Mouse (Mus musculus) midbrain, embryonic 13.5 days (tissue): ENCODE measurements around the gene Kcnj6. TPM values are rescaled to one million over a fixed set of nuclear protein-coding genes. Genes with fewer than 3 reads are reported as not detected.
"Not testable (repeated sequence)": the region's sequence is repeated elsewhere in the genome, so short reads cannot be mapped to it uniquely, and the experiment has no call there.

Source experiments
- ATAC-seq: fragments of 200-750 bp; cut with Nextera tagmentation; 2 replicates; pipeline ENCODE4 v1.8.0; 2017; ENCODE audit warnings: mild to moderate bottlenecking, moderate TSS enrichment, moderate library complexity
- H3K27ac ChIP-seq: fragments of 300-500 bp; sonication (generic); 2 replicates; pipeline ENCODE4 v1.5.1; 2015; ENCODE audit warnings: inconsistent platforms, mild to moderate bottlenecking, moderate library complexity
- H3K27me3 ChIP-seq: fragments of 300-500 bp; sonication (generic); 2 replicates; pipeline ENCODE4 v1.6.1; 2015; ENCODE audit warnings: mild to moderate bottlenecking, inconsistent platforms
- H3K36me3 ChIP-seq: fragments of 300-500 bp; sonication (generic); 2 replicates; pipeline ENCODE4 v1.6.1; 2015; ENCODE audit warnings: mild to moderate bottlenecking, inconsistent platforms
- H3K4me1 ChIP-seq: fragments of 300-500 bp; sonication (generic); replicated peaks from 2 replicates; pipeline ENCODE4 v1.6.1; 2015; ENCODE audit warnings: inconsistent platforms
- H3K4me2 ChIP-seq: fragments of 300-500 bp; sonication (generic); replicated peaks from 2 replicates; pipeline ENCODE4 v1.6.1; 2015; ENCODE audit warnings: moderate library complexity, mild to moderate bottlenecking, inconsistent platforms
- H3K4me3 ChIP-seq: fragments of 300-500 bp; sonication (generic); replicated peaks from 2 replicates; pipeline ENCODE4 v1.5.1; 2015; ENCODE audit warnings: mild to moderate bottlenecking, inconsistent platforms
- H3K9ac ChIP-seq: fragments of 300-500 bp; sonication (generic); replicated peaks from 2 replicates; pipeline ENCODE4 v1.6.1; 2015; ENCODE audit warnings: mild to moderate bottlenecking, inconsistent platforms
- H3K9me3 ChIP-seq: fragments of 300-500 bp; sonication (generic); 2 replicates; pipeline ENCODE4 v1.6.1; 2016; ENCODE audit warnings: mild to moderate bottlenecking, inconsistent platforms
- WGBS: fragments of 180-500 bp; shearing (Covaris S2); methylation state at CpG from one replicate; pipeline ENCODE4 v1.1.7; 2015; 5-methylcytosine and 5-hydroxymethylcytosine counted together
- polyA plus RNA-seq: library from polyadenylated mRNA; unstranded; fragments of >200 nt; fragmentation: Nextera tagmentation; extraction: Ambion mirVana; gene quantifications from 2 replicates; pipeline ENCODE4 v1.2.1, GENCODE M21; 2015

The Kcnj6 gene
- polyA plus RNA-seq, 1 experiment from 2014 or later: 2.8 TPM

- Histone ChIP-seq H3K9me3 (no peaks in the 10 kb centered on the region), H3K36me3 (no peaks in the 10 kb centered on the region), H3K27ac (no peak overlapping the region), H3K4me1 (no peaks in the 10 kb centered on the region), H3K4me3 (no peak overlapping the region), H3K27me3 (no peaks in the 10 kb centered on the region), H3K4me2 (no peak overlapping the region), H3K9ac (no peak overlapping the region)
- ATAC-seq: no peak
- WGBS: 63% methylated on average over 4 of the region's 4 CpGs
Observed at GRCm38 (mm10) chr16:94844769-94845168, 152.7 kb downstream of the Kcnj6 start.

GRCm38 (mm10) chr16:94839398-94839797, 158.1 kb downstream of the Kcnj6 start:
- no peak overlapping the region for H3K4me3 ChIP-seq
- no peak overlapping the region for H3K9ac ChIP-seq
- no peaks in the 10 kb centered on the region for H3K4me1 ChIP-seq
- no peaks in the 10 kb centered on the region for H3K9me3 ChIP-seq
- H3K27ac ChIP-seq: no peak overlapping the region
- H3K27me3 ChIP-seq: no peaks in the 10 kb centered on the region
- no peaks in the 10 kb centered on the region for H3K36me3 ChIP-seq
- WGBS: 61% methylated on average over 6 of the region's 6 CpGs
- H3K4me2 ChIP-seq: no peak overlapping the region
- ATAC-seq: no peak

DNA sequence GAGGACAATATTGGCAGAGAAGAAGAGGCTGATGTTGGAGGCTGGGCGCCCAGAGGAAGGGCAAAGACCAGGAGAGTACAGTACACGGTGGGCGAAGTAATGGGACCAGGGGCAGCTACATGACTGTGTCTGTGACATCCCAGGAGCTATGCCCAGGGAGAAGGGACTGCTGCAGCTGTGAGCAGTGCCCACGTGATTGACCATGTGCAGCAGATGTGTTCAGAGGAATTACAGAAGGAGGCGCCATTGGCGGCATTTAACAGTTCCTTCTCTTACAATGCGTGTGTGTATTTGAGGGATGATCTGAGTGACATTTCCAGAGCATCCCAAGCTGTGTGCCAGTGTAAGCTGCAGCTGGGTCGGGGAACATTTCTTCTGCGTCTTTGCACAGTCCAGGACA, 159.6 kb downstream of the Kcnj6 start:
- 83% methylated on average over 9 of the region's 9 CpGs for WGBS
- no peaks in the 10 kb centered on the region for H3K27me3 ChIP-seq
- H3K4me3 ChIP-seq: no peak overlapping the region
- ATAC-seq: no peak
- no peaks in the 10 kb centered on the region for H3K4me1 ChIP-seq
- no peaks in the 10 kb centered on the region for H3K36me3 ChIP-seq
- no peak overlapping the region for H3K9ac ChIP-seq
- H3K27ac ChIP-seq: no peak overlapping the region
- H3K4me2 ChIP-seq: no peak overlapping the region
- no peaks in the 10 kb centered on the region for H3K9me3 ChIP-seq

GRCm38 (mm10) chr16:94834502-94834901, 163.0 kb downstream of the Kcnj6 start:
- Histone ChIP-seq H3K27ac (no peak overlapping the region), H3K36me3 (no peaks in the 10 kb centered on the region), H3K9ac (no peak overlapping the region), H3K4me1 (no peaks in the 10 kb centered on the region), H3K4me3 (no peak overlapping the region), H3K9me3 (no peaks in the 10 kb centered on the region), H3K4me2 (no peak overlapping the region), H3K27me3 (no peaks in the 10 kb centered on the region)
- ATAC-seq: no peak
- WGBS: 90% methylated on average over 9 of the region's 9 CpGs

- Histone ChIP-seq H3K9me3 (no peaks in the 10 kb centered on the region), H3K4me3 (no peak overlapping the region), H3K27ac (no peak overlapping the region), H3K4me2 (no peak overlapping the region), H3K27me3 (no peaks in the 10 kb centered on the region), H3K4me1 (peaks cover 6% of the 10 kb centered on the region; the same call in 1 of the 2 replicates), H3K36me3 (no peaks in the 10 kb centered on the region), H3K9ac (no peak overlapping the region)
- no peak for ATAC-seq
- 92% methylated on average over 18 of the region's 18 CpGs for WGBS
Observed at GRCm38 (mm10) chr16:94828166-94828565, 169.3 kb downstream of the Kcnj6 start.

- H3K9ac ChIP-seq: no peak overlapping the region
- H3K4me3 ChIP-seq: no peak overlapping the region
- no peaks in the 10 kb centered on the region for H3K36me3 ChIP-seq
- H3K27me3 ChIP-seq: no peaks in the 10 kb centered on the region
- H3K9me3 ChIP-seq: no peaks in the 10 kb centered on the region
- no peak overlapping the region for H3K27ac ChIP-seq
- no peak overlapping the region for H3K4me2 ChIP-seq
- peak; percentile 72 for ATAC-seq
- H3K4me1 ChIP-seq: peaks cover 6% of the 10 kb centered on the region; the same call in 1 of the 2 replicates
- WGBS: 84% methylated on average over 8 of the region's 8 CpGs
Observed at GRCm38 (mm10) chr16:94827092-94827585, 170.4 kb downstream of the Kcnj6 start.

DNA sequence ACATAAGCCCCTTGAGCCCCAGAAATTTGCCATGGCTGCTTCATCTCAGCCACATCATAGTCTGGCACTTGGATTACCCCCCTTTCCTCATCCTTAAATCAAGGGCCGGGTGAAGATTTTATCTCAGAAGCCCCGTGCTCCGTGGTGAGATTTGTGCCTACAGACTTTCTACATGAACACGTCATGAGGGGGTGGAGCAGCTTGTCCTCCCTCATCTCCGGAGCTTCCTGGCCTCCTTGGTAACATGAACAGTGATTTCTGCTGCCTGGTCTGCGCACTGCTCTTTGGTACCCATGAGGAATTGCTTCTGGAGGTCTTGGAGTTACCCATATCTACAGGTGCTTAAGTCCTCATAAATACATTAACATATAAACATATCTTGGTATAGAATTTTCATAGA, 172.2 kb downstream of the Kcnj6 start:
- WGBS: 86% methylated on average over 6 of the region's 6 CpGs
- Histone ChIP-seq H3K27me3 (no peaks in the 10 kb centered on the region), H3K9me3 (no peaks in the 10 kb centered on the region), H3K4me1 (peaks cover 6% of the 10 kb centered on the region; the same call in 1 of the 2 replicates), H3K36me3 (no peaks in the 10 kb centered on the region), H3K27ac (no peak overlapping the region), H3K4me2 (no peak overlapping the region), H3K4me3 (no peak overlapping the region), H3K9ac (no peak overlapping the region)
- ATAC-seq: no peak

- ATAC-seq: no peak
- no peaks in the 10 kb centered on the region for H3K27me3 ChIP-seq
- no peak overlapping the region for H3K27ac ChIP-seq
- H3K4me3 ChIP-seq: no peak overlapping the region
- H3K4me2 ChIP-seq: no peak overlapping the region
- no peaks in the 10 kb centered on the region for H3K9me3 ChIP-seq
- 77% methylated on average over 5 of the region's 5 CpGs for WGBS
- H3K9ac ChIP-seq: no peak overlapping the region
- no peaks in the 10 kb centered on the region for H3K36me3 ChIP-seq
- peaks cover 6% of the 10 kb centered on the region; the same call in 1 of the 2 replicates for H3K4me1 ChIP-seq
Observed at GRCm38 (mm10) chr16:94822611-94823010, 174.9 kb downstream of the Kcnj6 start.

DNA sequence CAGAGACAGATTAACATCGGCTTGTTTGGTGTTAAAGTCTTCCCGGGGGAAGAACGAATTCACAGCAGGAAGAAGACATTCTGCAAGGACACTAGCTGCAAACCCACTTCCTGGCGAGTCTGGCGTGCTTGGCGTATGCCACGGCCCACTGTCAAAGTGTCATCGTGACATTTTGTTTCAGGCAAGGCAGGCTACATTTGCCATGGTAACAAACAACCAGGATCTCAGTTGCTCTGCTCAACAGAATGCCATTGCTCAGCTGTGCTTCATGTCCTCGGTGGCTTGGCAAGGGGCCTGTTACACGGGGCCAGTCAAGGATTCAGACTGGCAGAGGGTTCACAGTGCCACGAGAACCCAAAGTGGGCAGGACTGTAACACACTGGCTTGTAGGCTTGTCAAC, 175.9 kb downstream of the Kcnj6 start:
- H3K9me3 ChIP-seq: no peaks in the 10 kb centered on the region
- H3K27ac ChIP-seq: no peak overlapping the region
- no peaks in the 10 kb centered on the region for H3K27me3 ChIP-seq
- H3K4me3 ChIP-seq: no peak overlapping the region
- no peaks in the 10 kb centered on the region for H3K4me1 ChIP-seq
- H3K36me3 ChIP-seq: no peaks in the 10 kb centered on the region
- no peak overlapping the region for H3K4me2 ChIP-seq
- ATAC-seq: no peak
- WGBS: 92% methylated on average over 11 of the region's 11 CpGs
- H3K9ac ChIP-seq: no peak overlapping the region

- no peaks in the 10 kb centered on the region for H3K27me3 ChIP-seq
- no peak overlapping the region for H3K27ac ChIP-seq
- H3K4me2 ChIP-seq: no peak overlapping the region
- H3K9me3 ChIP-seq: peaks cover 19% of the 10 kb centered on the region
- no peak; the same call in 1 of the 2 replicates for ATAC-seq
- H3K4me3 ChIP-seq: no peak overlapping the region
- no peaks in the 10 kb centered on the region for H3K36me3 ChIP-seq
- no peak overlapping the region for H3K9ac ChIP-seq
- 37% methylated on average over 6 of the region's 6 CpGs for WGBS
- no peaks in the 10 kb centered on the region for H3K4me1 ChIP-seq
Observed at GRCm38 (mm10) chr16:94816391-94816790, 181.1 kb downstream of the Kcnj6 start.

DNA sequence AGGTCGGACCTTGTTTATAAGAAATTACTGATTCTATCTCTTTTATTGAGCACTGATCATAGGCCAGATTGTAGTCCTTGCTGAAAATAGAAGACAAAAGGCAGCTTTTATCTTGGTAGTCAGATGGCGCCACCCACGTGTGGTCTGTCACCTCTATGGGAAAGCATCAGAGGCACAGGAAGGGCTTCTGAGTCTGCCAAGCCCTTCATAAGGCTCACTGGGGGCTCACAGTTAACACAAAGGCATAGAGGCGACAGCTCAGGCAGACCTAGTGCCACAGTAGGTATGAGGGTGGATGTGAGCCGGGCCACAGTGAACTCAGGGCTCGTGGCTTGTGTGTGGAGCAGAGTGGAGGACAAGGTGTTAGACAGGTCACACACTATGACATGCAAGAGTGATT, 181.6 kb downstream of the Kcnj6 start:
- no peak overlapping the region for H3K9ac ChIP-seq
- no peaks in the 10 kb centered on the region for H3K36me3 ChIP-seq
- H3K27ac ChIP-seq: no peak overlapping the region
- H3K4me3 ChIP-seq: no peak overlapping the region
- 85% methylated on average over 6 of the region's 6 CpGs for WGBS
- H3K4me1 ChIP-seq: no peaks in the 10 kb centered on the region
- peaks cover 19% of the 10 kb centered on the region for H3K9me3 ChIP-seq
- no peaks in the 10 kb centered on the region for H3K27me3 ChIP-seq
- no peak overlapping the region for H3K4me2 ChIP-seq
- ATAC-seq: no peak

DNA sequence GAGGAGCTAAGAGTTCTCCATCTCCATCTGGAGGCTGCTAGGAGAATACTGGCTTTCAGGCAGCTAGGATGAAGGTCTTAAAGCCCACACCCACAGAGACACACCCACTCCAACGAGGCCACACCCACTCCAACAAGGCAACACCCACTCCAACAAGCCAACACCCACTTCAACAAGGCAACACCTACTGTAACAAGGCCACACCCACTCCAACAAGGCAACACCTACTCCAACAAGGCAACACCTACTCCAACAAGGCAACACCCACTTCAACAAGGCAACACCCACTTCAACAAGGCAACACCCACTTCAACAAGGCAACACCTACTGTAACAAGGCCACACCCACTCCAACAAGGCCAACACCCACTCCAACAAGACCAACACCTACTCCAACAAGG, 188.2 kb downstream of the Kcnj6 start:
- 12% methylated on average over 1 of the region's 1 CpGs for WGBS
- not testable (repeated sequence) for H3K4me2 ChIP-seq, H3K9ac ChIP-seq, H3K4me1 ChIP-seq, H3K27me3 ChIP-seq, H3K27ac ChIP-seq, ATAC-seq, H3K4me3 ChIP-seq, H3K36me3 ChIP-seq
- peaks cover 18% of the 10 kb centered on the region for H3K9me3 ChIP-seq

GRCm38 (mm10) chr16:94798241-94798640, 199.3 kb downstream of the Kcnj6 start:
- ATAC-seq: no peak
- Histone ChIP-seq H3K4me3 (no peak overlapping the region), H3K9ac (no peak overlapping the region), H3K4me2 (no peak overlapping the region), H3K27me3 (no peaks in the 10 kb centered on the region), H3K9me3 (0 out of 2 replicates have a peak, but pooled peaks cover 2% of the 10 kb centered on the region), H3K36me3 (no peaks in the 10 kb centered on the region), H3K4me1 (no peaks in the 10 kb centered on the region), H3K27ac (no peak overlapping the region)
- 86% methylated on average over 7 of the region's 12 CpGs for WGBS
